Mouse (Mus musculus) kidney, adult 2 months (tissue): ENCODE measurements around the gene Ssh3. TPM values are rescaled to one million over a fixed set of nuclear protein-coding genes. Genes with fewer than 3 reads are reported as not detected.

Experiments
- DNase-seq: peaks from one replicate; pipeline ENCODE4 v3.0.0; 2021
- H3K27ac ChIP-seq: fragments of 200-500 bp; 2 replicates; pipeline ENCODE4 v1.5.1; 2012; ENCODE audit warnings: low read depth, low read length, control low read depth, inconsistent platforms; ENCODE audit not compliant: insufficient read depth
- H3K27me3 ChIP-seq: fragments of 200-500 bp; replicated peaks from 2 replicates; pipeline ENCODE4 v1.6.1; 2012; ENCODE audit warnings: mild to moderate bottlenecking, moderate library complexity, low read length, inconsistent platforms; ENCODE audit not compliant: control insufficient read depth, insufficient read depth
- H3K36me3 ChIP-seq: fragments of 200-500 bp; 2 replicates; pipeline ENCODE4 v1.6.1; 2012; ENCODE audit warnings: mild to moderate bottlenecking, moderate library complexity, low read length, inconsistent platforms; ENCODE audit not compliant: control insufficient read depth, insufficient read depth
- H3K4me1 ChIP-seq: fragments of 200-500 bp; 2 replicates; pipeline ENCODE4 v1.6.1; 2011; ENCODE audit warnings: low read length; ENCODE audit not compliant: control insufficient read depth, insufficient read depth
- H3K4me3 ChIP-seq: fragments of 200-500 bp; 2 replicates; pipeline ENCODE4 v1.5.1; 2011; ENCODE audit warnings: mild to moderate bottlenecking, low read depth, low read length, control low read depth; ENCODE audit not compliant: insufficient read depth
- CTCF ChIP-seq: fragments of 200-500 bp; conservative IDR thresholded peaks from 2 replicates; pipeline ENCODE4 v1.5.1; 2011; ENCODE audit warnings: low read depth, mild to moderate bottlenecking, control low read depth, low read length, moderate library complexity, mixed read lengths; ENCODE audit not compliant: insufficient read depth, insufficient read length
- POLR2A ChIP-seq: fragments of 200-500 bp; IDR thresholded peaks from one replicate; pipeline ENCODE4 v1.6.1; 2011; ENCODE audit warnings: low read depth, low read length, control low read depth
- WGBS: fragments of 180-500 bp; shearing (Covaris S2); methylation state at CpG from one replicate; pipeline ENCODE4 v1.1.7; 2018; 5-methylcytosine and 5-hydroxymethylcytosine counted together
- polyA plus RNA-seq: library from polyadenylated mRNA; depleted of rRNA; stranded (reverse); fragments of >200 nt; gene quantifications from 2 replicates; pipeline ENCODE4 v1.2.3, GENCODE M21; 2012

Ssh3 gene
- polyA plus RNA-seq, 1 experiment = 39.0 TPM

DNA sequence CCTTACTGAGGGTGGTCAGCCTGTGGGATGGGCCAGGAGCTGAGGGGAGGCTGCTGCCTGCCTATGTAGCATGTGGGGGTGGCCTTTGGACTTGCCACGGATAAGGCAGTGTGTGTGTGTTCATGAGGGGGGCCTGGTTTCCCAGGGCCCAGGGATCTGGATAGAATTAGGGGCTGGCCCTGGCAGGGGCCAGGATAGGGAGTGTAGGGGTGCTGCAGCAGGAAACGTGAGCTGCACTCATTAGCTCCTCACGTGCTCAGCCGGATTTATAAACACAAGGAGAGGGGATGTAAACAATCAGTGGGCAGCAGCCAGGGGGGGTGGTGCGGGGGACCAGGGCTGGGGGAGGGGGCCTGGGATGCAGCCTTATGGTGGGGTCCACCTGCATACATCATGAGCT is 51.8 kb downstream of the Ssh3 start:
- Histone ChIP-seq H3K27ac (no peak overlapping the region), H3K27me3 (no peaks in the 10 kb centered on the region), H3K4me1 (peaks cover 12% of the 10 kb centered on the region), H3K36me3 (no peaks in the 10 kb centered on the region), H3K4me3 (no peak overlapping the region)
- 45% methylated on average over 5 of the region's 5 CpGs for WGBS
- DNase-seq = no peak
- TF ChIP-seq POLR2A = no peak
- TF ChIP-seq CTCF = no peak

DNA sequence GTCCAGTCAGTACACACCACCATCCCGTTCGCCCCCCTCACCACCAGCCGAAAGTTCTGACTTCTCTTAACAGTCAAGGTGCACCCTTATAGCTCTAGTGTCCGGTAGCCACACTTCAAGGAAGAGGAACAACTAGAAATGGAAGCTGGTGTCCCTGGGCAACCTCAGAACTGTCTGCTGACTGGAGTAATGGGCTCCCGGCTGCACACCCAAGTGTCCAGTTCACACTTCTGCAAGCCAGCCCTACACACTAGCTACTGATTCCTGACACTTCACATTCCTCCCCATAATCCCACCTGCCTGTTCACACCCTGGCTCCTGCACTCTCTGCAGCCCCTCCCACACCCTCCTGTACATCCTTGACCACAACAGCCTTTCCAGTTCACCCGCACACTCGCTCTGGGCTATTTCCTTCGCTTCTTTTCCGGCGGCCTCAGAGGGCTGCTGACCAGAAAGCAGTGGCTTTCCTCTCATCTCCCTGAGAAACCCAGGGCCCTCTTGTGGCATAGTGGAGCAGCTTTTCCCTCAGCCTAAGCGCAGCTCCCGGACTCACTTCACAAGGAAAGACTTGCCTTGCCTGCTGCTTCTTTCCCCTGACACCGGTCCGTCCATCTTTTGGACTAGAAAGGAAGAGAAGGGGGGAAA is 52.8 kb downstream of the Ssh3 start:
- Histone ChIP-seq H3K4me1 (peaks cover 12% of the 10 kb centered on the region), H3K4me3 (no peak overlapping the region), H3K27me3 (no peaks in the 10 kb centered on the region), H3K36me3 (no peaks in the 10 kb centered on the region), H3K27ac (no peak overlapping the region)
- 19% methylated on average over 14 of the region's 14 CpGs for WGBS
- DNase-seq = peak; percentile 69
- TF ChIP-seq CTCF = peak; percentile 58; the same call in 1 of the 2 replicates
- no peak for TF ChIP-seq POLR2A

DNA sequence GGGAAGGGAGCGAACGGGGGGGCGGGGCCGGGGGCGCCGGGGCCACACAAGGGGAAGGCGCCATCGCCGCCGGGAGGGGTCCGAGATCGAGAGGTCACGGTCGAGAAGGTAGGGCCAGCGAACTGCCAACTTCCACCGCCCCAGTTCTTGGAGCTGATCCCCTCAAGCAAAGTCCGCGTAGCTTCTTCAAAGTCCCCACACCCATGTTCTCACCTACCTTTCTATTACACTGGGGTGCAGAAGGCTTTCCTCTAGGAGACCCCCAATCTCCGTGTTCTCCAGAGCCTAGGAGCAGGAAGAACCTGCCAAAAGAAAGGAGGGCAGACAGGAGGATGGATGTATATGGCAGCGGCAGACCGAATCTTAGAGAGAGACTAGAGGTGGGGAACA is 53.5 kb downstream of the Ssh3 start:
- 4% methylated on average over 21 of the region's 21 CpGs for WGBS
- Histone ChIP-seq H3K27me3 (no peaks in the 10 kb centered on the region), H3K27ac (no peak overlapping the region), H3K4me1 (peaks cover 9% of the 10 kb centered on the region), H3K36me3 (no peaks in the 10 kb centered on the region), H3K4me3 (peak overlapping the region; percentile 60)
- TF ChIP-seq CTCF = no peak
- no peak for TF ChIP-seq POLR2A
- DNase-seq = no peak

DNA sequence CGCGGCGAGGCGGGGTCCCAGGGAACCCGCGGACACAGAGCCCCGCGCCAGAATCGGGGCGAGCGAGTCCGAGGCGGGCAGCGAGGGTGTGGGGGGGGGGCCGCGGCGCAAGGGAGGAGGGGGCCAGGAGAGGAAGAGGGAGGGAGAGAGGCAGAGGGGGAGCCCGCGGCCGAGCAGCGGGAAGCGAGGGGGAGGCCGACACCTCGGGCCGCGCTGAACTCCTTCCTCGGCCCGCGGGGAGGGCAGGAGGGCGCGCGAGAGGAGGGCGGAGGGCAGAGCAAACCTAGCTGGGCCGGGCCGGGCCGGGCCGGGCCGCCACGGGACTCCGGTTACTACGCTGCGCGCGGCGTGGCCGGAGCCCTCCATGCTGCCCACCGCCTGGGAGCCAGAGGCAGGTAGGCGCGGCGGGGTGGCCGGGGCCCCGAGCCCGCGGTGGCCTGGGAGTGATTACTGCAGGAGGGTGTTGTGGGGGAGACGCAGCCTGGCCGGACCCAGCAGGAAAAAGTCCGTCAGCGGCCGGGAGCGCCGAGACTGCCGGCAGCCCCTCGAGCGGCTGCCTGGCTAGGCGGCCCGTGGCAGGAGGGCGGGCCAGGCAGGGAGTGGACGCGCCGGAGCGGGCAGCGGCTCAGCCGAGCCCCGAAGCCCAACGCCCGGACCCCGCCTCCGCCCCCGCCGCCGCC is 54.1 kb downstream of the Ssh3 start:
- Histone ChIP-seq H3K27ac (peak overlapping the region; percentile 28), H3K4me3 (peak overlapping the region; percentile 60), H3K4me1 (peaks cover 9% of the 10 kb centered on the region), H3K27me3 (no peaks in the 10 kb centered on the region), H3K36me3 (no peaks in the 10 kb centered on the region)
- under 1% methylated on average over 73 of the region's 81 CpGs for WGBS
- no peak for TF ChIP-seq POLR2A
- no peak for TF ChIP-seq CTCF
- DNase-seq = peak; percentile 50

DNA sequence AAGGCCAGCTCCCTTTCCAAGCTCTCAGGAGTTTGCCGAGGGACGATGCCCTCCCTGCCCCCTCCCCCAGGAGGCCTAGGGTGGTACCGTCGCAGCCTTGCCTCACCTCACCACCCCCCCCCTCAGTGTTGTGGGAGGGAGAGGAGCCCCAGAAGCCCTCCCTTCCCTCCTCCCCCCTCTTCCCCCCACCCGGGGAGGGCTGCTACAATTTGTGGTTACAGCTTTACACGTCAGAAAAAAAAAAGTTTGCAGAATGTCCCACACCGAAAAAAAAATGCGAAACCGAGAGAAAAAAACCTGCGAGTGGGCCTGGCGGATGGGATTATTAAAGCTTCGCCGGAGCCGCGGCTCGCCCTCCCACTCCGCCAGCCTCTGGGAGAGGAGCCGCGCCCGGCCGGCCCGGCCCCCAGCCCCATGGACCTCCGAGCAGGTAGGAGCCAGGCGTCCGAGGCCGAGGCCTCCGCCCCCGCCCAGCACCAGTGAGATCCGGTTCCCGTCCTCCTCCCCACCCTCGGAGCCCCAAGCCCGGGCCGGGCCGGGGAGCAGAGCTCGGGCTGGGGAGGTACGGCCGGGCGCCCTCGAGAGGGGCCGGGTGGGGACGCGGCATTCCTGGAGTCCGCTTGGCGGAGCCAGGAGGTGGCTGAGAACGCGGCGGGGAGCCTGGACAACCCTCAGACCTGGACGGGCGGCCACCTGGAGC is 54.8 kb downstream of the Ssh3 start, which contains the start of the genes Clcf1 and AC109138.7:
Gene Clcf1, plus strand, starts transcription at position 168 of the 700 bp plus-strand sequence.
Gene AC109138.7, plus strand, starts transcription at position 287 of the 700 bp plus-strand sequence.
- H3K27me3 ChIP-seq = no peaks in the 10 kb centered on the region
- TF ChIP-seq POLR2A (no peak), CTCF (no peak)
- H3K4me1 ChIP-seq = peaks cover 9% of the 10 kb centered on the region
- 2% methylated on average over 49 of the region's 49 CpGs for WGBS
- peak within 1 kb of the TSS; percentile 60 for H3K4me3 ChIP-seq
- peak; percentile 51 for DNase-seq
- H3K36me3 ChIP-seq = no peaks in the 10 kb centered on the region
- peak within 1 kb of the TSS; percentile 41 for H3K27ac ChIP-seq

DNA sequence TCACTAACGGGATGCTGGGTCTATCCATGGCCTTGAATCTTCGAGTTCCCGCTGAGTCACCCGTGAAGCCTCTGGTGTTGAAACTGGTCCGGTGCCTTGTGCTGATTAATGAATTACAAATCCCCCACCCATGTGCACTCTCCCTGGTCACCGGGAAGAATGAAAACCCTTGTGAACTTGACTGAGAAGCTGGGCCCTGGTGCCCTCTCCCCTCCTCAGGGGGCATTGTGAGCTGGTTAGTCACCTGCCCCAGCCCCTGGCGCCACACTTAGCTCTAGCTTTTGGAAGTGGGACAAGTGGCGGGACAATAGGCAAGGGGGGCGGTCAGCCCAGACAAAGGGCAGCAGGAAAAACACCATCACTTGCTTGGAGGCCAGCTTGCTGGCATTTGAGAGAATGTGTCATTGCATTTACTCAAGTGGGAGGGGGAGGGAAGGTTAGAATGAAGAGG is 55.4 kb downstream of the Ssh3 start:
- TF ChIP-seq CTCF (no peak), POLR2A (no peak)
- Histone ChIP-seq H3K4me1 (peaks cover 9% of the 10 kb centered on the region), H3K4me3 (peak overlapping the region; percentile 60), H3K27me3 (no peaks in the 10 kb centered on the region), H3K36me3 (no peaks in the 10 kb centered on the region), H3K27ac (peak overlapping the region; percentile 41; the same call in 1 of the 2 replicates)
- peak; percentile 83 for DNase-seq
- WGBS = 12% methylated on average over 9 of the region's 9 CpGs
